Mouse (Mus musculus): ENCODE results near the gene Trim2. TPM values are rescaled to one million over a fixed set of nuclear protein-coding genes. Genes with fewer than 3 reads are reported as not detected.

Gene Trim2
- polyA plus RNA-seq, 1 experiment from 2014 or later = 126 TPM

DNA sequence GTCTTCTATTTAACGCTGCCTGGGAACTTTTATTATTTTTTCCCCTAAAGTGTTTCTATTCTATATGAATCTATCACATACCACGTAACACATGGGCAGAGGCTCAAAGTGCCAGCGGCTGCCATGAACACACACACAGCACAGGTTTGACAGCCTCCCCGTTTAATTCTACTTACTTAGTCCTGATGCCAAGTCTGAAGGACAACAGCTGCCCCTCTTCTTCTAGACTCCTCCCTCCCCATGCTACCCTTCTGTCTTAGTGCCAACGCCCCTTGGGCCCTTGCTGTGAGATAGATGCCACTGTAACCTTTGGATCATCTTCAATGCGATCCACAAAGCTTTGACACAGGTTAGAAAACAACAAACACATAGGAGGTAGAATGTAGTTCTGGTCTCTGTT, 44.8 kb downstream of the Trim2 start:
- peaks cover 85% of the 10 kb centered on the region for H3K4me1 ChIP-seq (replicated peaks)
- no peak overlapping the region; the same call in 1 of the 2 replicates for H3K9ac ChIP-seq
- H3K9me3 ChIP-seq = no peaks in the 10 kb centered on the region
- H3K27me3 ChIP-seq = no peaks in the 10 kb centered on the region; the same call in 1 of the 2 replicates
- H3K27ac ChIP-seq (replicated peaks) = peak overlapping the region; percentile 98
- no peak for ATAC-seq (ENCODE audit: low read depth)
- no peaks in the 10 kb centered on the region for H3K36me3 ChIP-seq
- 70% methylated on average over 6 of the region's 6 CpGs for WGBS
- H3K4me2 ChIP-seq = no peak overlapping the region
- H3K4me3 ChIP-seq = no peak overlapping the region

DNA sequence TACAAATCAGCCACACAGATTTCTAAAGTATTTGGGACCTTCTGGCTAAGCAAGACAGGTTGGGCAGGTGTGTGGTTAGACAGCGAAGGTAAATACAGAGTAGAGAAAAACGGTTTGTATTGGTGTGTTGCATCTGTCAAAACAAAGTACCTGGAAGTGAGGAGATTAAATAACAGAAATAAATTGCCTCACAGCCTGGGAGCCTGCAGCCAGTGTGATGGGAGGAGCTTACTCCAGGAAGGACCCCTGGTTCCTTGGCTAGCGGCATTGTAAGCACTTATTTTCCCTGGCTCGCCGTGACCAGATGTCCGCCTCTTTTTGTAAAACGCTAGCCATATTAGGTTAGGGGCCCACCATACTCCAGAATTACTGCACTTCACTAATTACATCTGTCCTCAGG, 45.8 kb downstream of the Trim2 start:
- H3K4me2 ChIP-seq = peak overlapping the region; percentile 79
- ATAC-seq (ENCODE audit: low read depth) = no peak
- H3K27me3 ChIP-seq = no peaks in the 10 kb centered on the region; the same call in 1 of the 2 replicates
- peak overlapping the region; percentile 66; the same call in 1 of the 2 replicates for H3K4me3 ChIP-seq
- peak overlapping the region; percentile 91; the same call in 1 of the 2 replicates for H3K9ac ChIP-seq
- WGBS = 13% methylated on average over 7 of the region's 7 CpGs
- H3K27ac ChIP-seq (replicated peaks) = peak overlapping the region; percentile 98
- H3K36me3 ChIP-seq = no peaks in the 10 kb centered on the region
- H3K9me3 ChIP-seq = no peaks in the 10 kb centered on the region
- H3K4me1 ChIP-seq (replicated peaks) = peaks cover 86% of the 10 kb centered on the region

DNA sequence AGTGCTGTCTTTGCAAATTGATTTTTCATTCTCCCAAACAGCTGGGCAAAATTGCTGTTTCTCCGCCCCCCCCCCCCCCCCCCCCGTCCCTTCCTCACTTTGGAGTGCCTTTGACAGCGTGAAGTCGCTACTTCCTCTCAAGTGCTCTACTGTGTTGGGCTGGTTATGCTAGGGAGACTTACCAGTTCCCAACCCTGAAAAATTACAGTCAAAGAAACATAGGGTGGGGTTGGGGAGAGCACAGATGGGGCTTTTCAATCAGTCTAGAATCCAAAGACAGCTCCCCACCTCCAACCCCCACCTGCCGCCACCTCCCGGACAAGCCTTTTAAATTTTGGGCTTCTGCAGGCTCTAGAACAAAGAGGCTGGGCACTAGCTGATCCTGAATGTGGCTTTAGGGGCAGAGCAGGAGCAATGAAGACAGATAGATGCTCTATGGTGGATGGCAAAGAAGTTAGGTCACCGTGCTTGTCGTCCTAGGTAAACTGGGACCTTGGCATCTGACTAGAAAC, 46.6 kb downstream of the Trim2 start:
- H3K27me3 ChIP-seq = no peaks in the 10 kb centered on the region
- H3K27ac ChIP-seq (replicated peaks) = peak overlapping the region; percentile 98
- no peaks in the 10 kb centered on the region for H3K9me3 ChIP-seq
- WGBS = under 1% methylated on average over 8 of the region's 8 CpGs
- peak overlapping the region; percentile 91 for H3K9ac ChIP-seq
- peak overlapping the region; percentile 66 for H3K4me3 ChIP-seq
- H3K4me2 ChIP-seq = peak overlapping the region; percentile 79
- H3K4me1 ChIP-seq (replicated peaks) = peaks cover 85% of the 10 kb centered on the region
- H3K36me3 ChIP-seq = no peaks in the 10 kb centered on the region
- peak; percentile 42 for ATAC-seq (ENCODE audit: low read depth)

DNA sequence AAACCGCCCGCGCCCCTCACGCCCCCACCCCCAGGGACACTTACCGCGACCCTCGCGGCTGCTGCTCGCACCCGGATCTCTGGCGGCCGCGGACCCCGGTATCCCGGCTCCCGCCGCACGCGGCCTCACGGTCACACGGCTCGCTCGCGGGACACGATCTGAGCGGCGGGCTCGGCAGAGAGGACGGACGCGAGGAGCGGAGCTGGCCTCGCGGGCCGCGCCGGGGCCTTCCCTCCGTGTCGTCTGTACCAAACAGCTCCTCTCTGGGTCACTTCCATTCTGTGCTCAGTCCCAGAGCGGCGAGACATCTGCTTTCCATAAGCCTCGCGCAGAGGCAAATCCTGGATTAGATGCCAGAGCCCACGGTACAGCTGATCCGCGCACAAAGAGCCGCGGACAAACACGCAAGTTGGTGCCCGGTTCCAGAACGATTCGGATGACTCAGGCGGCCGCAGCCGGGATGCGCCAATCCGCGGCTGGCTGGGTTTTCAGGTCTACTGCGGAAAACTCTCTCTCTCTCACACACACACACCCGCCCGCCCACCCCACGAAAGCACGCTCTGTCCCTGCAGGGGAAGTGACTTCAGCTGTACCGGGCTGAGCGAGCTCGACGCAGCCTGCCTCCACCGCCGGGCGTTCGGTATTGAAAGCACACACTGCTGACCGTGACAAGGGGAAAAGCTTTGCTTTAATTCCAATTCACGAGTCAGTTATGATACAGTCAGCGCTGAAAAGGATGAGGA, 47.2 kb downstream of the Trim2 start:
- Histone ChIP-seq H3K4me2 (peak overlapping the region; percentile 79), H3K36me3 (no peaks in the 10 kb centered on the region), H3K4me3 (peak overlapping the region; percentile 66), H3K27me3 (no peaks in the 10 kb centered on the region), H3K9me3 (no peaks in the 10 kb centered on the region), H3K4me1 (replicated peaks) (peaks cover 84% of the 10 kb centered on the region), H3K9ac (peak overlapping the region; percentile 91), H3K27ac (replicated peaks) (peak overlapping the region; percentile 98)
- WGBS = under 1% methylated on average over 74 of the region's 74 CpGs
- ATAC-seq (ENCODE audit: low read depth) = peak; percentile 79

DNA sequence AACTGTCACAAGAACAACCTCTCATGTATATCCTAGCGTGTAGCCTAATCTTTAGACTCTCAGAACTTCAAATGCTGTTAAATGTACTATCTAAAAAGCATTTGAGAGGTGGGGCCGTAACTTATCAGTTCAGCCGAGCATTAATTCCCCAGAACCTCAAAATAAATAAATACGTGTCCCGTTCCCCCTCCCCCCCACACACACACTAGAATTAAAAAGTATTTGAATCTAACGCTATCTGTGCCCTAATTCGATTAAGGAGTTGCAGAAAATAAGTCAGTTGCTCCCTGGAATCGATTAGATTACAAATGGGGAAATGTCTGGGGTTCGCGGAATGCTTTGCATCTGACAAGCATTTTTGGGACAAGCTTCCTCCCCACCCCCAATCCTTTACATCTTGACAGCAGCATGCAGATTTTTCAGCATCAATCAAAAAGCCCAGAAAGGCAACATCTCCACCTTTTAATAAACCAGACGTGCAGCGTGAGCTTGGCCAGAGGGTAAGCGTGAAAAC, 48.1 kb downstream of the Trim2 start:
- peak overlapping the region; percentile 79 for H3K4me2 ChIP-seq
- no peaks in the 10 kb centered on the region for H3K9me3 ChIP-seq
- H3K4me3 ChIP-seq = peak overlapping the region; percentile 66
- WGBS = 4% methylated on average over 13 of the region's 13 CpGs
- H3K27me3 ChIP-seq = no peaks in the 10 kb centered on the region
- peak overlapping the region; percentile 91 for H3K9ac ChIP-seq
- H3K36me3 ChIP-seq = no peaks in the 10 kb centered on the region
- peak overlapping the region; percentile 98 for H3K27ac ChIP-seq (replicated peaks)
- ATAC-seq (ENCODE audit: low read depth) = no peak
- peaks cover 84% of the 10 kb centered on the region for H3K4me1 ChIP-seq (replicated peaks)

DNA sequence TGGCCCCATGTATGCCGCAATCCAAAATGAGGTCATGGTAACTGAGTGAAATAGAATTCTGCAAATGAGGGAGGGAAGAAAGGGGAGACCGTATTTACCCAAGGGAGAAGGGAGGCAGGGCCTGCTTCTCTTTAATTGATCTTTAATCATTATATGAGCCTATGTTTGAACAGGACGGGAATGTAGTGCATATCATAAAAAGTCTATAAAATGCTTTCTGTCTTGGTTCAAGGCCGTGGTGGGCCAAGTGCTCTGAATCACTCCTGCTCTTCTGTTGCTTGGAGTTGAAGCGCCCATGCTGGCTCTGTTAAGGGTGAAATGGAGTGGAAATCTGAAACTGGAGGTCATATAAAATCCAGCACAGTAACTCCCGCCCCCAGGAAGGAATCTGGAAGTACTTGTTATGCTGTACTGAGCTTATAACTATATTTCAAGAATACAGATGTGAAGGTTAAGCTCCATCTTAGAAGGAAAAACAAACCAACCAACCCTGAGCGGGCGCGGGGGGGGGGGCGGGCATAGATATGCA, 48.6 kb downstream of the Trim2 start:
- no peak for ATAC-seq (ENCODE audit: low read depth)
- peak overlapping the region; percentile 79 for H3K4me2 ChIP-seq
- H3K9me3 ChIP-seq = no peaks in the 10 kb centered on the region
- peak overlapping the region; percentile 66 for H3K4me3 ChIP-seq
- no peaks in the 10 kb centered on the region for H3K27me3 ChIP-seq
- H3K9ac ChIP-seq = peak overlapping the region; percentile 91
- peaks cover 84% of the 10 kb centered on the region for H3K4me1 ChIP-seq (replicated peaks)
- peak overlapping the region; percentile 98 for H3K27ac ChIP-seq (replicated peaks)
- WGBS = 8% methylated on average over 10 of the region's 10 CpGs
- H3K36me3 ChIP-seq = no peaks in the 10 kb centered on the region

DNA sequence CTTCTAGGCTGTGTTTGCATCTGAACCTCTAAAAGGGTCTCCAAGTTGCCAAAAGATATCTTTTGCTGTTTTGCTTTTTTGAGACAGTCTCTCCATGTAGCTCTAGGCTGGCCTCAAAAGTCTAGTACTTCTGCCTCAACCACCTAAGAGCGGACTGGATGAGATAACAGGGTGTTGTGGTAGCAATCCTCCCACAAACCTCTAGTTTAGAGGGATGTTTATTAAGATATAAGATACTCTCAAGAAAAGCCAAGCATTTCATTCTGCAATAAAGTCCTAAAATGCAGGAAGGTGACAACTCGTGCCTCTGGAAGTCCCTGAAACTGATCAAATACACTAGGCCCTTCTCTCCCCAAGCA, 52.2 kb downstream of the Trim2 start:
- Histone ChIP-seq H3K4me1 (replicated peaks) (peaks cover 88% of the 10 kb centered on the region), H3K4me2 (peak overlapping the region; percentile 16; the same call in 1 of the 2 replicates), H3K4me3 (no peak overlapping the region), H3K27ac (replicated peaks) (peak overlapping the region; percentile 87), H3K36me3 (0 out of 2 replicates have a peak, but pooled peaks cover 4% of the 10 kb centered on the region), H3K9me3 (no peaks in the 10 kb centered on the region), H3K9ac (no peak overlapping the region), H3K27me3 (no peaks in the 10 kb centered on the region)
- ATAC-seq (ENCODE audit: low read depth) = no peak
- WGBS = 96% methylated on average over 2 of the region's 2 CpGs

DNA sequence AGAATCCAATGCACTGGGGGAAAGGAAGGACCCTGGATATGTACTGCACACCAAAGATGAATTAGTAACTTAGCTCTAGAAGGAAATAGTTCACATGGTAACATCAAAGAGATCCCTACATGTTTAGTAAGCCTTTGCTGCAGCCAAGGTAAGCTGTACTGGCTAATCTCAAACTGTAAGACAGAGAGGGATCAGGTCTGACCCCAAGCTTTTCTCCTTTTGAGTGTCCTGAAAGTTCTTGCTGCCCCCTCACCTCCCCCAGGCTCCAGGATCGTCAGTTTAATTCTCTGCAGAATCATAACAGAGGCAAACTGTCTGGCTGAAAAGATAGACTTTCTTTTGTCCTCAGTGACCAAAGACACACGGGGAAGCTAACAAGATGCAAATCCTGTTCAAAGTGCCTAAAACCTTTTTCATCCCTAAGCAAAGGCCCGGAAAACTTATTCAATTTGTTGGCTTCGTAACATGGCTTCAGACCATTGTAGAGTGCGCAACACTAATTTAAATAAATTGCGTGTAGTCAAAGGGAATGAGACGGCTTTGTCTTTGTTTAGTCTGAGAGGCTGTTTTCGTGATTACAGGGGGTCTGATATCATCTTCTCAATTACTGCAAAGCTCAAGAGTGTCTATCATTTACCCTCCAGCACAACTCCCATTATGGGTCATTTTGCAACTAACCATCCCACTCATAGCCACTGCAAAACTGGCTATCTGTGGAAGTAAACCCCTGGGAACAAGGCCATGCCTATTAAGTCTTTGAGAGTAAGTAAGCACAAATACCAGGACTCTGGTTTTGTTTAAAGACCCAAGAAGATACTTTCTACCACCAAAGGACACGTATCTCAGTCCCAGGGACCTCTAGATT, 52.8 kb downstream of the Trim2 start:
- 28% methylated on average over 9 of the region's 9 CpGs for WGBS
- no peak for ATAC-seq (ENCODE audit: low read depth)
- H3K4me2 ChIP-seq = peak overlapping the region; percentile 16
- peaks cover 94% of the 10 kb centered on the region for H3K4me1 ChIP-seq (replicated peaks)
- no peaks in the 10 kb centered on the region for H3K27me3 ChIP-seq
- 0 out of 2 replicates have a peak, but pooled peaks cover 4% of the 10 kb centered on the region for H3K36me3 ChIP-seq
- H3K9me3 ChIP-seq = no peaks in the 10 kb centered on the region
- peak overlapping the region; percentile 87 for H3K27ac ChIP-seq (replicated peaks)
- H3K4me3 ChIP-seq = no peak overlapping the region
- no peak overlapping the region for H3K9ac ChIP-seq

DNA sequence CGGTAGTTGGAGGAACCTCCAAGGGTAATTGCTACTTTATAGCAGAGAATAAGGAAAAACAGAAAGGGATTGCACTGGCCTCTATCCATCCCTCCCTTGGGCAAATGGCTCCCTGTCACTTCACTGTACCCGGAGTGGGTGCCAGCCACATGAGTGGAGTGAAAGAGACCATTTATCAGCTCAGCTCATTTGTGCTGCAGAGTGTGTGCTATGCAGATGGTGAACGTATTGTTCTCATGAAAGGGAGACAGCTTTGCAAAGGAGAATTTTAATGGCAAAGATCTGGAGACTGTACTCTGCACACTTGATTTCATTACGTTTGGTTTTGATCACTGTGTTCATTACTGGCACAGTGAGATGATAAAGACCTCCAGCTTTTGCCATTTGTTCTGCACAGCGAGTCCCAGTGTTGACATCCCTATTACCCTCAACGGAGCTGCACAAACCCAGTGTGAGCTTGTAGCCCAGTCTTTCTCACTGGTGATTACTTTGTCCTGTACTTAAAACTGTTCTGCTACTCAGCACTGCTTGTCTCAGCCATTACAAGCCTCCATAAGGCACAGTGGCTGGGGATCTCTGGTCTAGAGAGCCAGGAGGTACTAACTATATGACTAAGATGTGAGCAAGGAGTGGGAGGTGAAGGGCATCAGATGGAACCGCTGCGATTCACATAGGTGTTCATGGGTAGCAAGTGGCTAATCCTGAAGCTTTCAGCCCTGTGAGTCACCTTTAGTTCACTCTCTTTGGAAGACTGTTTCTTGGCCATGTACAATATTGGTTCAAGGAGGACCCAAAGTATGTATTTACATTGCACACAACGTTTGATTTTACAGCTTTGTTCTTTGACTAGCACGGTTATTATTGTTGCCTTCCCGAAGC, 53.7 kb downstream of the Trim2 start:
- H3K9ac ChIP-seq = 0 out of 2 replicates have a peak overlapping the region, but pooled peaks have one; percentile 6
- 0 out of 2 replicates have a peak, but pooled peaks cover 4% of the 10 kb centered on the region for H3K36me3 ChIP-seq
- WGBS = 43% methylated on average over 11 of the region's 11 CpGs
- no peaks in the 10 kb centered on the region for H3K27me3 ChIP-seq
- peak overlapping the region; percentile 87 for H3K27ac ChIP-seq (replicated peaks)
- H3K4me2 ChIP-seq = peak overlapping the region; percentile 16
- ATAC-seq (ENCODE audit: low read depth) = peak; percentile 59
- no peak overlapping the region for H3K4me3 ChIP-seq
- no peaks in the 10 kb centered on the region for H3K9me3 ChIP-seq
- H3K4me1 ChIP-seq (replicated peaks) = peaks cover 94% of the 10 kb centered on the region

DNA sequence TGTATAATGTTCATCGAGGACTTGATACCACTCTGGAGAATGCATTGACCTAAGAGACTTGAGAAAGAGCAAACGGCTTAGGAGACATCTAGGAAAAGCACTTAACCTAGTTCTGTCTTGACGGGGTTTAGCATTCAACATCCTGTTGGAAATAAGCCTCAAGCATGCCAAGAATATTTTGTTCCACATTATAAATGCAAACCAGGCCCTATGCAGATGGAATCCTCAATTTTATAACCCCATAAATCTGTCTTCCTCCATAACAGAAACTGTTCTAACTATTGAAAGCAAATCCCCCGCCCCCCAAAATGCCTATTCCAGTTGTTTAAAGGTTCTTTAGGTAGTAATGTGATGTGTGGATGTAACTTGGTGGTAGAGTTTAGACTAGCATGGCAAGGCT, 55.0 kb downstream of the Trim2 start:
- Histone ChIP-seq H3K9me3 (no peaks in the 10 kb centered on the region), H3K27me3 (no peaks in the 10 kb centered on the region), H3K36me3 (0 out of 2 replicates have a peak, but pooled peaks cover 4% of the 10 kb centered on the region), H3K4me1 (replicated peaks) (peaks cover 91% of the 10 kb centered on the region), H3K9ac (no peak overlapping the region), H3K27ac (replicated peaks) (peak overlapping the region; percentile 38; the same call in 1 of the 2 replicates), H3K4me3 (no peak overlapping the region), H3K4me2 (no peak overlapping the region)
- no peak for ATAC-seq (ENCODE audit: low read depth)
- 53% methylated on average over 4 of the region's 4 CpGs for WGBS

DNA sequence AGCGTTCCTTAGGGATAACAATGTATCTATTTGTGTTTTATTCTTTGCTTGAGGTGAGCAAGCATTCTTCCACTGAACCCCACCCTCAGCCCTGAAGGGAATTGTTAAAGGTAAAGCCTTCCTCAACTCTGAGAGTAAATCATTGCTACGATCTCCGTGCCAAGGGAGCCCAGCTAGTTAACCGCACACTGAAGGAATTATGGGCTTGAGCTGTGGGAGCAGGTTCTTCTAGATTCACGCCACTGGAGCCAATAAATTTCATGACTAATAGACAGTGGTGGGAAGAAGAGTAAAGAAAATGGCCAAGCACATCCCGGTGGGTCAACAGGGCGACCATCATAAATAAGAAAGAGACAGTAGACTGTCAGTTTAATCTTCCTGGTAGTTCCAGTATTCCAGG, 56.4 kb downstream of the Trim2 start:
- no peaks in the 10 kb centered on the region for H3K27me3 ChIP-seq
- H3K4me1 ChIP-seq (replicated peaks) = peaks cover 79% of the 10 kb centered on the region
- no peak overlapping the region for H3K9ac ChIP-seq
- 0 out of 2 replicates have a peak, but pooled peaks cover 4% of the 10 kb centered on the region for H3K36me3 ChIP-seq
- H3K4me3 ChIP-seq = no peak overlapping the region
- H3K9me3 ChIP-seq = no peaks in the 10 kb centered on the region
- ATAC-seq (ENCODE audit: low read depth) = 0 out of 2 replicates have a peak, but pooled peaks have one; percentile 7
- 54% methylated on average over 7 of the region's 7 CpGs for WGBS
- H3K4me2 ChIP-seq = no peak overlapping the region
- H3K27ac ChIP-seq (replicated peaks) = peak overlapping the region; percentile 40; the same call in 1 of the 2 replicates
